Mouse (Mus musculus) heart, embryonic 14.5 days (tissue): Measurements from ENCODE around the gene Gpx2. TPM values are rescaled to one million over a fixed set of nuclear protein-coding genes. Genes with fewer than 3 reads are reported as not detected.
A peak's percentile ranks its signal among the peaks of the same experiment; 100 is the strongest.

Experiments
- ATAC-seq: fragments of 200-750 bp; cut with Nextera tagmentation; 2 replicates; pipeline ENCODE4 v1.8.0; 2017; ENCODE audit warnings: low read depth, moderate TSS enrichment; ENCODE audit not compliant: insufficient number of reproducible peaks, insufficient read depth, low FRiP score
- H3K27ac ChIP-seq, 2 experiments: fragments of 200-500 bp in 1 of 2; fragments of 300-500 bp in 1 of 2; sonication (generic) in 1 of 2; replicated peaks in 1 of 2; 2 replicates each; pipeline ENCODE4 v1.5.1; 2012 to 2014; ENCODE audit warnings: low read depth in 2 of 2, low read length in 2 of 2, control low read depth in 1 of 2, mild to moderate bottlenecking in 1 of 2, mixed read lengths in 1 of 2; ENCODE audit not compliant: control insufficient read depth in 1 of 2, insufficient read depth in 1 of 2
- H3K27me3 ChIP-seq: fragments of 300-500 bp; sonication (generic); 2 replicates; pipeline ENCODE4 v1.6.1; 2014; ENCODE audit warnings: mild to moderate bottlenecking, low read length, control low read depth; ENCODE audit not compliant: control insufficient read depth, insufficient read depth
- H3K36me3 ChIP-seq: fragments of 300-500 bp; sonication (generic); 2 replicates; pipeline ENCODE4 v1.6.1; 2014; ENCODE audit warnings: mild to moderate bottlenecking, control low read depth, low read length, mixed read lengths; ENCODE audit not compliant: control insufficient read depth, insufficient read depth
- H3K4me1 ChIP-seq, 2 experiments: fragments of 200-500 bp in 1 of 2; fragments of 300-500 bp in 1 of 2; sonication (generic) in 1 of 2; 2 replicates each; pipeline ENCODE4 v1.6.1; 2012 to 2014; ENCODE audit warnings: low read length in 2 of 2, control low read depth in 1 of 2, mixed read lengths in 1 of 2; ENCODE audit not compliant: control insufficient read depth in 2 of 2, insufficient read depth in 2 of 2
- H3K4me2 ChIP-seq: fragments of 300-500 bp; sonication (generic); 2 replicates; pipeline ENCODE4 v1.6.1; 2014; ENCODE audit warnings: mild to moderate bottlenecking, low read length
- H3K4me3 ChIP-seq, 2 experiments: fragments of 200-500 bp in 1 of 2; fragments of 300-500 bp in 1 of 2; sonication (generic) in 1 of 2; 2 replicates each; pipeline ENCODE4 v1.5.1; 2012 to 2014; ENCODE audit warnings: low read length in 2 of 2, mild to moderate bottlenecking in 2 of 2, control low read depth in 1 of 2, low read depth in 1 of 2, moderate library complexity in 1 of 2; ENCODE audit not compliant: control insufficient read depth in 1 of 2, insufficient read depth in 1 of 2
- H3K9ac ChIP-seq: fragments of 300-500 bp; sonication (generic); 2 replicates; pipeline ENCODE4 v1.6.1; 2014; ENCODE audit warnings: mild to moderate bottlenecking, low read length
- H3K9me3 ChIP-seq: fragments of 300-500 bp; sonication (generic); 2 replicates; pipeline ENCODE4 v1.6.1; 2016; ENCODE audit warnings: low read length, control low read depth; ENCODE audit not compliant: control insufficient read depth
- WGBS: fragments of 180-500 bp; shearing (Covaris S2); extraction: QIAGEN DNeasy Blood & Tissue Kit; methylation state at CpG from one replicate; pipeline ENCODE4 v1.1.7; 2014; 5-methylcytosine and 5-hydroxymethylcytosine counted together
- polyA plus RNA-seq: library from polyadenylated mRNA; unstranded; fragments of >200 nt; fragmentation: Nextera tagmentation; extraction: Ambion mirVana; gene quantifications from 2 replicates; pipeline ENCODE4 v1.2.1, GENCODE M21; 2014

Gene Gpx2
- polyA plus RNA-seq, result not detected in 2 replicates

GRCm38 (mm10) chr12:76795350-76795749 lies at the start of gene Gpx2:
Gpx2 (minus strand) TSS chr12:76795554.
- ATAC-seq, result no peak
- Histone ChIP-seq H3K4me3 (no peak within 1 kb of the TSS), H3K4me2 (no peak within 1 kb of the TSS), H3K36me3 (no peaks in the 10 kb centered on the region), H3K27me3 (no peaks in the 10 kb centered on the region), H3K9me3 (no peaks in the 10 kb centered on the region), H3K4me1 (peaks cover 9 to 12% of the 10 kb centered on the region in 2 experiments), H3K9ac (no peak within 1 kb of the TSS), H3K27ac (no peak within 1 kb of the TSS)
- 69% methylated on average over 5 of the region's 5 CpGs for WGBS

DNA sequence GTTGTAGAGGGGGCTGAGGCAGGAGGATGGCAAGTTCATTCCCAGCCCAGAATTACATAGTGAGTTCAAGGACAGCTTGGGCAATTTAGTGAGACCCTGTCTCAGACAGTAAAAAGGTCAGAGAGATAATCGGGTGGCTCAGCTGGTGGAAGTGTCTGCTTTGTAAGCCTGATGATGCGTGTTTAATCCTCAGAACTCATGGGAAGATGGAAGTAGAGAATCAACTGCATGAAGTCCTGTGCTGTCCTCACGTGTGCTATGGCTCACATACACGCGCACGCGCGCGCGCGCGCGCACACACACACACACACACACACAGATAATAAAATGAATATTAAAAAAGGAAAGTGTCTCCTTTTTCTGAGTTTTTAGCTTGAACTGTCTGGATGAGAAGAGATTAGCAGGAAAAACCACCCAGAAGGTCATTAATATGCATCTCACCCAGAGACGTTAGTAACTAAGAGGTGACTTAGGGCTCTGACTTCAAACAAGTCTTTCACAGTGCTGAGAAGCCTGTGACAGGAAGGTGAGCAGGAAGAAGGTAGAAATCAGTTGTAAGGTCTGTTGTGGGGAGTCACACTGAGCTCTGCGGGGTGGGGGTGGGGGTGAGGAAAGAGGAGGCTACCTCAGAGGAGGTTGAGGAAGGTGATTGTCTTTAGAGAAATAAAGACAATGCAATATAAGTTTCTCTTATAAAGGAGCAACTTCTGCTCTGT lies 49.1 kb upstream of the Gpx2 start:
- no peaks in the 10 kb centered on the region for H3K36me3 ChIP-seq
- ATAC-seq, result no peak
- 82% methylated on average over 15 of the region's 15 CpGs for WGBS
- H3K27me3 ChIP-seq, result no peaks in the 10 kb centered on the region
- H3K27ac ChIP-seq, result no peak overlapping the region
- H3K9ac ChIP-seq, result no peak overlapping the region
- H3K4me2 ChIP-seq, result no peak overlapping the region
- no peaks in the 10 kb centered on the region for H3K4me1 ChIP-seq
- 0 out of 2 replicates have a peak, but pooled peaks cover 3% of the 10 kb centered on the region for H3K9me3 ChIP-seq
- no peak overlapping the region for H3K4me3 ChIP-seq

DNA sequence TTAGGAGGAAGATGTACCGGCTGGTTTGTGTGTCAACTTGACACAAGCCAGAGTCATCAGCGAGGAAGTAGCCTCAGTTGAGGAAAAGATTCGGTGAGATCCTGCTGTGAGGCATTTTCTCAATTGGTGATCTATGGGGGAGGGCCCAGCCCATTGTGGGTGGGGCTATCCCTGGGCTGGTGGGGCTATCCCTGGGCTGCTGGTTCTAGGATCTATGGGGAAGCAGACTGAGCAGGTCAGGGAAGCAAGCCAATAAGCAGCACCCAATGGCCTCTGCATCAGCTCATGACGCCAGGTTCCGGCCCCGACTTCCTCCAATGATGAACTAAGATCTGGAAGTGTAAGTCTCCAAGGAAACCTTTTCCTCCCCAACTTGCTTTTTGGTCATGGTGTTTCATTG lies 44.7 kb upstream of the Gpx2 start:
- Histone ChIP-seq H3K27ac (no peak overlapping the region), H3K4me2 (no peak overlapping the region)
- 56% methylated on average over 6 of the region's 6 CpGs for WGBS

GRCm38 (mm10) chr12:76839298-76839697 lies 43.9 kb upstream of the Gpx2 start:
- Histone ChIP-seq H3K4me2 (no peak overlapping the region), H3K27ac (no peak overlapping the region), H3K9ac (no peak overlapping the region), H3K4me1 (peaks cover 0 to 8% of the 10 kb centered on the region in 2 experiments; a peak in 1 of 4 replicates), H3K9me3 (no peaks in the 10 kb centered on the region), H3K4me3 (no peak overlapping the region), H3K36me3 (no peaks in the 10 kb centered on the region), H3K27me3 (no peaks in the 10 kb centered on the region)
- no peak for ATAC-seq
- WGBS, result 92% methylated on average over 4 of the region's 4 CpGs

More for the DNA sequence above, 44.7 kb upstream of the Gpx2 start:
- Histone ChIP-seq H3K4me1 (peaks cover 0 to 8% of the 10 kb centered on the region in 2 experiments; a peak in 1 of 4 replicates), H3K4me3 (no peak overlapping the region), H3K27me3 (no peaks in the 10 kb centered on the region), H3K9ac (no peak overlapping the region), H3K9me3 (no peaks in the 10 kb centered on the region), H3K36me3 (no peaks in the 10 kb centered on the region)
- ATAC-seq, result no peak

GRCm38 (mm10) chr12:76837844-76838650 lies 42.7 kb upstream of the Gpx2 start:
- 11% methylated on average over 21 of the region's 21 CpGs for WGBS
- H3K9ac ChIP-seq, result peak overlapping the region; percentile 71
- H3K4me1 ChIP-seq, result peaks cover 0 to 8% of the 10 kb centered on the region in 2 experiments; a peak in 1 of 4 replicates
- H3K4me3 ChIP-seq, result peak overlapping the region; percentile 50 to 92
- H3K4me2 ChIP-seq, result peak overlapping the region; percentile 83
- ATAC-seq, result no peak
- H3K27me3 ChIP-seq, result no peaks in the 10 kb centered on the region
- no peaks in the 10 kb centered on the region for H3K36me3 ChIP-seq
- no peaks in the 10 kb centered on the region for H3K9me3 ChIP-seq
- H3K27ac ChIP-seq, result peak overlapping the region; percentile 24 to 30; a peak in 2 of 4 replicates

DNA sequence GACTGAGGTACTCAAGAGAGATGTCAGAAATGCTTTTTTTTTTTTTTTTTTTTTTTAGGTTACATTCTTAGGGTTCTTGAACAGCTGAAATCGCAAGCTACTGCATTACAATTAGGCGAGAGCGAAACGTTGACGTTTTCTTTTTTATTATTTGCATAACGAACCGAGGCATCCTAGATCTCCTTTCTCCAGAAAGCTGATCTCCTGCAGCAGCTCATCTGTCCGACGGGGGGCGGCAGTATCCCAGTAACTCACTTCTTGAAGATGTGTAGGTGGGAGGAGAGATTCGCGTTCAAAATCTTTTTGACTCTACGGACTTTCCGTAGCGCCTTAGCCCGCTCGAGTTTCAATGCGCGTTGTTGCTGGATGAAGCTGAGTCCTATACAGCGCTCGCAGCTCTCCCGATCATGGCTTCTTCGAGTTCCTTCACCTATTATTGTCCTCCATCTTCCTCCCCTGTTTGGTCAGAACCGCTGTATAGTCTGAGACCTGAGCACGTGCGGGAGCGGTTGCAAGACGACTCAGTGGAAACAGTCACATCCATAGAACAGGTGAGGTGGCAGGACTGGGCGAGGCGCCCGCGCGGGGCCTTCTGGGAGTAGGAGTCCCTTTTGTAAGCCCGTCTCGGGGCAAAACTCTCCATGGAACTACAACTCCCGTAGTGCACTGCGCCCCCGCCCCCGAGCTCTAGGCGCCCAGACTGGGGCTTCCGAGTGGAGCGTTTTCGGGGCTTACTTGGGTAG lies 41.9 kb upstream of the Gpx2 start:
- peak overlapping the region; percentile 71 for H3K9ac ChIP-seq
- under 1% methylated on average over 43 of the region's 43 CpGs for WGBS
- no peaks in the 10 kb centered on the region for H3K27me3 ChIP-seq
- H3K9me3 ChIP-seq, result no peaks in the 10 kb centered on the region
- peak overlapping the region; percentile 24 to 74; a peak in 3 of 4 replicates for H3K27ac ChIP-seq
- H3K4me2 ChIP-seq, result peak overlapping the region; percentile 83
- peak; percentile 98 for ATAC-seq
- peaks cover 0 to 8% of the 10 kb centered on the region in 2 experiments; a peak in 1 of 4 replicates for H3K4me1 ChIP-seq
- no peaks in the 10 kb centered on the region for H3K36me3 ChIP-seq
- peak overlapping the region; percentile 50 to 92 for H3K4me3 ChIP-seq

DNA sequence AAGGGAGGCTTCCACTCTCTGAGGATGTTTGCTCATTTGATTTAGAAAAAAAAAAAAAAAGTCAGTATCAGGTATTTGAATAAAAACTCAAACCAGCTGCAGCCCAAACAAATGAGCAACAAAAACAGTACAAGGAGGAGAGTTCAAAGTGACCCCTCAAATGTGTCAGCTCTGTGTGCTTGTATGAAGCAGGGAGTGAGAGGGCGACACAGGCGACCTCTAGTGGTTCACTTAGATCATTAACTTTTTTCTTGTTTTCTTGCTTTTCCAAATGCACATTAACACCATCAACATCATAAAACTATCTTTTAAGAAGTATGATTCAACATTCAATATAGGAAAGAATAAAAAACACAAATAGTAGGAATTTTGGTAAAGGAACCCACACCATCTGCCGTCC lies 37.4 kb upstream of the Gpx2 start:
- Histone ChIP-seq H3K9me3 (no peaks in the 10 kb centered on the region), H3K27me3 (no peaks in the 10 kb centered on the region), H3K4me1 (no peaks in the 10 kb centered on the region), H3K4me3 (no peak overlapping the region), H3K36me3 (no peaks in the 10 kb centered on the region), H3K4me2 (no peak overlapping the region), H3K27ac (no peak overlapping the region), H3K9ac (no peak overlapping the region)
- 11% methylated on average over 3 of the region's 3 CpGs for WGBS
- ATAC-seq, result no peak
